Mouse (Mus musculus) megakaryocyte progenitor cell, adult 5-6 weeks (primary cell): Measurements from ENCODE around the gene Sectm1a. TPM values are rescaled to one million over a fixed set of nuclear protein-coding genes. Genes with fewer than 3 reads are reported as not detected.
"Not testable (repeated sequence)": the region's sequence is repeated elsewhere in the genome, so short reads cannot be mapped to it uniquely, and the experiment has no call there.

Experiments used
- ATAC-seq: replicated peaks from 2 replicates; pipeline ENCODE4 v1.8.0; 2016; ENCODE audit warnings: mild to moderate bottlenecking, moderate TSS enrichment, inconsistent platforms; ENCODE audit not compliant: poor library complexity
- total RNA-seq, 2 experiments: library from RNA; stranded (forward) in 1 of 2; stranded (reverse) in 1 of 2; fragments of 157-497, 149-512 nt in 1 of 2; fragments of 200-1000 nt in 1 of 2; gene quantifications; 2 replicates each; pipeline versions ENCODE4 v1.2.3 to v1.2.4; 2015 to 2017

Sectm1a gene
- total RNA-seq, 2 experiments from 2014 or later = not detected

GRCm38 (mm10) chr11:121090943-121091342, 9.9 kb upstream of the Sectm1a start:
- no peak for ATAC-seq

GRCm38 (mm10) chr11:121089756-121090546, 8.9 kb upstream of the Sectm1a start:
- no peak for ATAC-seq

GRCm38 (mm10) chr11:121088997-121089396, 8.0 kb upstream of the Sectm1a start:
- no peak for ATAC-seq

- no peak for ATAC-seq
These were observed 5.3 kb upstream of the Sectm1a start for GRCm38 (mm10) chr11:121086296-121086695.

DNA sequence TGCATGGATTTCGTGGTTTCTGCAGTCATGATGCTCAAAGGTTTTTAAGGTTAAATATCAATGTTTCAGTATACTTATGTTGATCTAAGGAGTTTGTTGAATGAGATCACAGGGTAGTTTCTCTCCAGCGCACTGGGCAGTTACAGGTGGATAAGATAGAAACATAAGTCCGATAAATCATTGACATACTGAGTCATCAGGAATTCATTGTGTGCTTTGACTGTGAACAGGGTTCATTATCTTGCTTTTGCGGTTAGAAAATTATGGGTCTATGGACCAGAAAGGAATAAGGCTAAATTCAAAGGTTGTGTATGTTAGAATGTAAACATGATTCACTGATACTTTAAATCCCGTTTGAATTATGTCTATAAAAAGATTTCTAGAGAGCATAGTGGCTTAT, 4.2 kb upstream of the Sectm1a start:
- ATAC-seq = no peak

- peak; percentile 62 for ATAC-seq
These were observed 2.0 kb upstream of the Sectm1a start for GRCm38 (mm10) chr11:121082857-121083500.

GRCm38 (mm10) chr11:121082250-121082649, 1.2 kb upstream of the Sectm1a start:
- peak; percentile 44 for ATAC-seq

GRCm38 (mm10) chr11:121080330-121080729, 690 bp downstream of the Sectm1a start:
- no peak for ATAC-seq

DNA sequence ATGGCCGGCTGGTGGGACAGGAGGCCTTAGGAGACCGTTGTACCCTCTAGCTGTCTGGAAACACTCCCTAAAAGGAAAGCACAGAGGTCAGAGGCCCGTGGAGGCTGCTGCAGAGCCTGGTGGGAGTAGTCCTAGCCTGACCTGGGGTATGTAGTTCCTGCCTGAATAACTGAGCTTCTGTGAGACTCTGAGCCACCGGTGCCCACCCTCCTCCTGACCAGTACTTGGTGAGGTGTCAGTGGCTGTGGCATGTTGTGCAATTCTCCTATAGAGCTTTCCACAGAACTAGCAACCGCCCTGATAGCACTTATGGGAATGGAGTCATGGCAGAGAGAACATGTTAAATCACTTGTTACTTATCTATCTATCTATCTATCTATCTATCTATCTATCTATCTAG, 5.4 kb downstream of the Sectm1a start:
- ATAC-seq = peak; percentile 52

DNA sequence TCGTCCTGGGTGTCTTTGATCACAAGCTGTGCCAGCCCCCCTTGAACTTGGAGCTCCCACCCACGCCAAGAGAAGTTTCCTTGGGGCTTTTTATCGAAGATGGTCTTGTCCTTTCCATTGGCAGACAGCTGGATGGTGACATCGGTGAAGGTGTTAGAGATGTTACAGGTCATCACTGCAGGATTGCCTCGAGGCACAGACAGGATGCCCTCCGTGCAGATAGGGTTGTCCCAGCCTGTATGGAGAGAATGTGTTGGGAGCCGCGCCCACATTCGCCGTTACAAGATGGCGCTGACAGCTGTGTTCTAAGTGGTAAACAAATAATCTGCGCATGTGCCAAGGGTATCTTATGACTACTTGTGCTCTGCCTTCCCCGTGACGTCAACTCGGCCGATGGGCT, 11.4 kb downstream of the Sectm1a start:
- ATAC-seq = not testable (repeated sequence)

GRCm38 (mm10) chr11:121067895-121068294, 13.1 kb downstream of the Sectm1a start:
- no peak for ATAC-seq

GRCm38 (mm10) chr11:121064197-121064596, 16.8 kb downstream of the Sectm1a start:
- no peak for ATAC-seq

GRCm38 (mm10) chr11:121063379-121063778, 17.6 kb downstream of the Sectm1a start, which contains the start of gene Sectm1b:
Gene Sectm1b (minus strand): TSS chr11:121063569.
- no peak for ATAC-seq

DNA sequence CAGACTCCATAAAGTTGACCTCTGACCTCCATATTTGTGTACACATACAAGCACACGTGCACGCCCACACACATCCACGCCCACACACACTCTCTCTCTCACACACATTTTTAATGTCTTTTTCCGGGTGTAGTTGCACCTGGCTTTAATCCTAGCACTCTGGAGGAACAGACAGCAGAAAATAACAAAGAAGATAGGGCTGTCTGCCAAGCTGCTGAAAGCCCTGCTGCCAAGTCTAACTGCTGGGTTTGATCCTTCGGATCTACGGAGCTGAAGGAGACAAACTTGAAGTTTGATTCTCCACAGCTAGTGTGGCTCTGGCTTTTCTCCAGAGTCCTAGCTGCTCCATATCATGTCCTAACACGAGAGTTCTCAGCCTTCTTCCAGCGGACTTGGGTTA, 19.4 kb downstream of the Sectm1a start:
- ATAC-seq = no peak

- ATAC-seq = not testable (repeated sequence)
These were observed 20.5 kb downstream of the Sectm1a start for GRCm38 (mm10) chr11:121060401-121061067.

- no peak for ATAC-seq
These were observed 21.5 kb downstream of the Sectm1a start for GRCm38 (mm10) chr11:121059471-121059870.

DNA sequence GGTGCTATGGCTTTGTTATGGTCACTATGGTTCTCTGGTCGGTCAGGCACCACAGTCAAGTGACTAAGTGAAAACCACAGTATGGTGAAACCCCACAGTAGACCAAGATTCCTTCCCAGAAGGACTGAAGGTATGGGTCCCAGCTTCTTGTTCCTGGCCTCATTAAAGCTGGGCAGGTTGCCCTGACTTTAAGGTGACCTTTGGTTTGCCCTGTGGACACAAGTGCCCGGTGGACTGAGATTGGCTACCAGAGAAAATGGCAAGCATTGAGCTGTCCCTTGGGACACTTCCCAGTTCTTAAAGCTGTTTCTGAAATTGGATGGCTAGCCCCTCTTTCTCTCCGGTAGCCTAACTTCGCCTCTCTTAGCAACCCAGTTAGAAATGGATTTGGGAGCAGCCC, 22.1 kb downstream of the Sectm1a start:
- ATAC-seq = no peak

DNA sequence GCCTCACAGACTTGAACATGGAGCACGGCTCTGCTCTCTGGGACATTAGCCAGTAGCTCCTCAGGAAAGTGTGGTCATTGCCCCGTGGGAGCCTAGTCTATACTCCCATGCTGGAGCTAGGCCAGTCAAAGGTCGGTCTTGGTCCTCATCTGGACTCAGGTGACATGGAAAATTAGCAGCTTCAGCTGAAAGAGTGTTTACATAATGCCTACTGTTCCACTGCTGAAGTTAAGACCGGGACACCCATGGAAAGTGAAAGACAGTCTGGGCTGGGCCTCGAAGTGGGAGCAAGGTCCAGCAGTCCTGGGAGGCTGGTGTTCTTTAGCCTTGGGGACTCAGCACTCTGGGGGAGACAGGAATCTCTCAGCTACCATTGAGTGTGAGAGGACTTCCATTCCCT, 22.9 kb downstream of the Sectm1a start:
- ATAC-seq = no peak

DNA sequence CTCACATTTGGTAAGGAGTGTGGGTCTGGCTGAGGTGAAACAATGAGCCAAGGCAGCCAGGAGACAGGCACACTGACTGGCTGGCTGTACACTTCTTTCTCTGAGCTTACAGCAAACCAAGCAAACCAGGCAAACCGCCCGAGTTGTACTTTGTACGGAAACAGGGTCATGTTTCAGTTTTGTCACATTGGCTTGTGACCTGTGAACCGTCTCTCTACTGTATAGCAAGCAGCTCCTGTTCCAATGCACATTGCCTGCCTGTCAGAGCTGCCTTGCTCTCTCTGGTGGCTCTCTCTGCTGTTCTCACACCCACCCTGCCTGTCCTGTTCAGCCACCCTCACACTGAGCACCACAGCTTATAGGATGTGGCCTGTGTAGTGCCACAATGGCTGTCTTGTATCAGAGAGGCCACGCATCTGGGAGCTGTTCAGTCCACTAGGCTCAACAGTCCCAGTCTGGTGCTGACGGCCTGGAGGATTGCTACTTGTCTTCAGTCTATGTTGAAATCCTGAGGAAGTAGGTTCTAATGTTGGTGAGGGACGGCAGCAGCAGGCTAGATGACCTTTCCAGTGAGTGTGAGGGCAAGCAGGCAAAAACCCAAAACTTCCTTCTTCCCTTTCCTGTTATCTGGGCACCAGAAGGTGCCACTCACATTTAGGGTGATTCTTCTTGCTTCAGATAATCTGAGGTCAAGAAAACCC, 24.3 kb downstream of the Sectm1a start:
- peak; percentile 55 for ATAC-seq

- peak; percentile 97 for ATAC-seq
These were observed 27.5 kb downstream of the Sectm1a start for GRCm38 (mm10) chr11:121053536-121053935.

- ATAC-seq = no peak
These were observed 28.6 kb downstream of the Sectm1a start for GRCm38 (mm10) chr11:121052387-121052786.
